Mouse (Mus musculus): ENCODE data around the gene Tm7sf3.

Tm7sf3 gene

GRCm38 (mm10) chr6:146642276-146643183 lies at the start of gene Tm7sf3, which contains the start of gene Med21:
Gene Tm7sf3, minus strand, starts transcription at chr6:146642824.
Gene Med21, plus strand, starts transcription at chr6:146642547.
- in situ Hi-C loops (cut with MboI; ENCODE audit: low pct_unique_long_range_greater_than_20kb in 1 of 2, low sequenced_read_pairs in 2 of 2, unreplicated experiment in 1 of 2), result loop anchor here in 1 of 2 experiments (10.0 to 25.0 kb wide), 2 partner anchors 112 to 445 kb away; partner anchors contain the start of genes Klhl42 and Mansc4

- in situ Hi-C loops (cut with MboI; ENCODE audit: low pct_unique_long_range_greater_than_20kb in 1 of 2, low sequenced_read_pairs in 2 of 2, unreplicated experiment in 1 of 2), result no loop called here
These were observed 46.2 kb upstream of the Tm7sf3 start for GRCm38 (mm10) chr6:146688861-146689260.

GRCm38 (mm10) chr6:146688010-146688409 lies 45.4 kb upstream of the Tm7sf3 start:
- in situ Hi-C loops (cut with MboI; ENCODE audit: low pct_unique_long_range_greater_than_20kb in 1 of 2, low sequenced_read_pairs in 2 of 2, unreplicated experiment in 1 of 2), result no loop called here

- in situ Hi-C loops (cut with MboI; ENCODE audit: low pct_unique_long_range_greater_than_20kb in 1 of 2, low sequenced_read_pairs in 2 of 2, unreplicated experiment in 1 of 2), result no loop called here
These were observed 44.0 kb upstream of the Tm7sf3 start for GRCm38 (mm10) chr6:146686463-146687196.

- in situ Hi-C loops (cut with MboI; ENCODE audit: low pct_unique_long_range_greater_than_20kb in 1 of 2, low sequenced_read_pairs in 2 of 2, unreplicated experiment in 1 of 2), result no loop called here
These were observed 43.2 kb upstream of the Tm7sf3 start for GRCm38 (mm10) chr6:146685781-146686308.

- in situ Hi-C loops (cut with MboI; ENCODE audit: low pct_unique_long_range_greater_than_20kb in 1 of 2, low sequenced_read_pairs in 2 of 2, unreplicated experiment in 1 of 2), result no loop called here
These were observed 41.3 kb upstream of the Tm7sf3 start for GRCm38 (mm10) chr6:146683881-146684280.

- in situ Hi-C loops (cut with MboI; ENCODE audit: low pct_unique_long_range_greater_than_20kb in 1 of 2, low sequenced_read_pairs in 2 of 2, unreplicated experiment in 1 of 2), result no loop called here
These were observed 35.8 kb upstream of the Tm7sf3 start for GRCm38 (mm10) chr6:146678136-146679070.

- in situ Hi-C loops (cut with MboI; ENCODE audit: low pct_unique_long_range_greater_than_20kb in 1 of 2, low sequenced_read_pairs in 2 of 2, unreplicated experiment in 1 of 2), result no loop called here
These were observed 34.3 kb upstream of the Tm7sf3 start for GRCm38 (mm10) chr6:146676904-146677303.

GRCm38 (mm10) chr6:146674881-146675536 lies 32.4 kb upstream of the Tm7sf3 start:
- in situ Hi-C loops (cut with MboI; ENCODE audit: low pct_unique_long_range_greater_than_20kb in 1 of 2, low sequenced_read_pairs in 2 of 2, unreplicated experiment in 1 of 2), result no loop called here

- in situ Hi-C loops (cut with MboI; ENCODE audit: low pct_unique_long_range_greater_than_20kb in 1 of 2, low sequenced_read_pairs in 2 of 2, unreplicated experiment in 1 of 2), result no loop called here
These were observed 31.8 kb upstream of the Tm7sf3 start for GRCm38 (mm10) chr6:146674420-146674819.

GRCm38 (mm10) chr6:146673696-146674095 lies 31.1 kb upstream of the Tm7sf3 start:
- in situ Hi-C loops (cut with MboI; ENCODE audit: low pct_unique_long_range_greater_than_20kb in 1 of 2, low sequenced_read_pairs in 2 of 2, unreplicated experiment in 1 of 2), result no loop called here

GRCm38 (mm10) chr6:146672106-146672505 lies 29.5 kb upstream of the Tm7sf3 start:
- in situ Hi-C loops (cut with MboI; ENCODE audit: low pct_unique_long_range_greater_than_20kb in 1 of 2, low sequenced_read_pairs in 2 of 2, unreplicated experiment in 1 of 2), result no loop called here

- in situ Hi-C loops (cut with MboI; ENCODE audit: low pct_unique_long_range_greater_than_20kb in 1 of 2, low sequenced_read_pairs in 2 of 2, unreplicated experiment in 1 of 2), result no loop called here
These were observed 28.6 kb upstream of the Tm7sf3 start for GRCm38 (mm10) chr6:146670956-146671855.

- in situ Hi-C loops (cut with MboI; ENCODE audit: low pct_unique_long_range_greater_than_20kb in 1 of 2, low sequenced_read_pairs in 2 of 2, unreplicated experiment in 1 of 2), result no loop called here
These were observed 26.0 kb upstream of the Tm7sf3 start for GRCm38 (mm10) chr6:146668606-146669005.

- in situ Hi-C loops (cut with MboI; ENCODE audit: low pct_unique_long_range_greater_than_20kb in 1 of 2, low sequenced_read_pairs in 2 of 2, unreplicated experiment in 1 of 2), result no loop called here
These were observed 24.2 kb upstream of the Tm7sf3 start for GRCm38 (mm10) chr6:146666811-146667210.

- in situ Hi-C loops (cut with MboI; ENCODE audit: low pct_unique_long_range_greater_than_20kb in 1 of 2, low sequenced_read_pairs in 2 of 2, unreplicated experiment in 1 of 2), result no loop called here
These were observed 22.8 kb upstream of the Tm7sf3 start for GRCm38 (mm10) chr6:146665408-146665807.

GRCm38 (mm10) chr6:146664917-146665316 lies 22.3 kb upstream of the Tm7sf3 start:
- in situ Hi-C loops (cut with MboI; ENCODE audit: low pct_unique_long_range_greater_than_20kb in 1 of 2, low sequenced_read_pairs in 2 of 2, unreplicated experiment in 1 of 2), result no loop called here
